26 mouse cellular contexts compared by ENCODE assay signal in genomic region chr3:35751724-35752123, GRCm38 (mm10).
"Had no signal": no experiment of that assay in that cellular context is flagged by ENCODE, and none has a peak within 500 bp of the region (broad histone marks: within the 10 kb centered on the region; RNA-seq: fewer than 3 reads in every experiment).

No protein-coding gene starts in this region.

- DNase-seq: gastrocnemius, postnatal 14 days; gastrocnemius, postnatal 36 days; heart, adult 11 months; heart, adult 2 months; heart, postnatal 14 days; heart, postnatal 36 days; kidney, adult 18-20 months; kidney, adult 8-10 months; kidney, postnatal 10 days; kidney, postnatal 25 days; kidney, postnatal 4 days; liver; liver, embryonic 13.5 days had no signal

- ATAC-seq: hindbrain, postnatal 0 days; intestine, postnatal 0 days had no signal

- H3K9ac ChIP-seq: heart, embryonic 13.5 days; heart, embryonic 15.5 days; hindbrain, embryonic 13.5 days; hindbrain, embryonic 15.5 days; limb, embryonic 12.5 days; liver, embryonic 13.5 days; liver, embryonic 15.5 days had no signal

- H3K4me3 ChIP-seq: heart, adult 2 months; heart, embryonic 13.5 days; heart, embryonic 15.5 days; hindbrain, embryonic 13.5 days; hindbrain, embryonic 15.5 days; layer of hippocampus, adult 2 months; left cerebral cortex, adult 2 months; limb, embryonic 10.5 days; limb, embryonic 12.5 days; liver, embryonic 13.5 days; liver, embryonic 15.5 days had no signal

- H3K9me3 ChIP-seq: heart, embryonic 13.5 days; heart, embryonic 15.5 days; hindbrain, embryonic 13.5 days; hindbrain, embryonic 15.5 days; limb, embryonic 10.5 days; limb, embryonic 12.5 days; liver, embryonic 13.5 days; liver, embryonic 15.5 days had no signal

- H3K4me2 ChIP-seq: heart, embryonic 11.5 days; heart, embryonic 13.5 days; heart, embryonic 15.5 days; hindbrain, embryonic 13.5 days; hindbrain, embryonic 15.5 days; limb, embryonic 12.5 days; liver, embryonic 11.5 days; liver, embryonic 13.5 days; liver, embryonic 15.5 days had no signal

- H3K4me1 ChIP-seq: limb, embryonic 12.5 days had no signal

- H3K36me3 ChIP-seq: heart, embryonic 13.5 days; heart, embryonic 15.5 days; hindbrain, embryonic 13.5 days; hindbrain, embryonic 15.5 days; limb, embryonic 10.5 days; limb, embryonic 12.5 days; liver, embryonic 13.5 days; liver, embryonic 15.5 days had no signal

- H3K27ac ChIP-seq: heart, adult 2 months; heart, embryonic 13.5 days; heart, embryonic 15.5 days; hindbrain, embryonic 13.5 days; hindbrain, embryonic 15.5 days; hindbrain, postnatal 0 days; layer of hippocampus, adult 2 months; left cerebral cortex, adult 2 months; limb, embryonic 10.5 days; limb, embryonic 12.5 days; liver, embryonic 13.5 days; liver, embryonic 15.5 days had no signal

- H3K27me3 ChIP-seq: heart, embryonic 13.5 days; heart, embryonic 15.5 days; hindbrain, embryonic 13.5 days; hindbrain, embryonic 15.5 days; limb, embryonic 12.5 days; liver, embryonic 13.5 days; liver, embryonic 15.5 days had no signal
